Mouse (Mus musculus) liver, embryonic 14.5 days (tissue): ENCODE results near the gene Man2b2. TPM values are rescaled to one million over a fixed set of nuclear protein-coding genes. Genes with fewer than 3 reads are reported as not detected.

Experiments
- ATAC-seq: fragments of 200-750 bp; cut with Nextera tagmentation; 2 replicates; pipeline ENCODE4 v1.8.0; 2017; ENCODE audit warnings: moderate number of reproducible peaks, mild to moderate bottlenecking, moderate library complexity; ENCODE audit not compliant: insufficient read depth
- DNase-seq, 3 experiments: peaks; one replicate each; pipeline ENCODE4 v3.0.0-alpha.2; 2012 to 2013; ENCODE audit warnings: low read depth in 3 of 3, low spot score in 3 of 3
- H3K27ac ChIP-seq: fragments of 300-500 bp; sonication (generic); 2 replicates; pipeline ENCODE4 v1.5.1; 2014; ENCODE audit warnings: moderate library complexity, mild to moderate bottlenecking, control low read depth, inconsistent platforms
- H3K27me3 ChIP-seq: fragments of 300-500 bp; sonication (generic); 2 replicates; pipeline ENCODE4 v1.6.1; 2014; ENCODE audit warnings: mild to moderate bottlenecking, low read length, moderate library complexity; ENCODE audit not compliant: control insufficient read depth, insufficient read depth
- H3K36me3 ChIP-seq: fragments of 300-500 bp; sonication (generic); replicated peaks from 2 replicates; pipeline ENCODE4 v1.6.1; 2014; ENCODE audit warnings: low read depth; ENCODE audit not compliant: control insufficient read depth, insufficient read depth
- H3K4me1 ChIP-seq, 2 experiments: fragments of 200-500 bp in 1 of 2; fragments of 300-500 bp in 1 of 2; sonication (generic) in 1 of 2; replicated peaks; 2 replicates each; pipeline ENCODE4 v1.6.1; 2012 to 2014; ENCODE audit warnings: antibody characterized with exemption in 1 of 2, inconsistent platforms in 1 of 2, low read length in 1 of 2; ENCODE audit not compliant: control insufficient read depth in 2 of 2, insufficient read depth in 2 of 2
- H3K4me2 ChIP-seq: fragments of 300-500 bp; sonication (generic); 2 replicates; pipeline ENCODE4 v1.6.1; 2014; ENCODE audit warnings: low read depth, mild to moderate bottlenecking, control low read depth, moderate library complexity
- H3K4me3 ChIP-seq, 2 experiments: fragments of 200-500 bp in 1 of 2; fragments of 300-500 bp in 1 of 2; sonication (generic) in 1 of 2; 2 replicates each; pipeline ENCODE4 v1.5.1; 2012 to 2014; ENCODE audit warnings: low read depth in 2 of 2, low read length in 2 of 2, mild to moderate bottlenecking in 2 of 2, control low read depth in 1 of 2, inconsistent platforms in 1 of 2, moderate library complexity in 1 of 2; ENCODE audit not compliant: insufficient read depth in 1 of 2
- H3K9ac ChIP-seq: fragments of 300-500 bp; sonication (generic); replicated peaks from 2 replicates; pipeline ENCODE4 v1.6.1; 2014; ENCODE audit warnings: mild to moderate bottlenecking, control low read depth, moderate library complexity
- H3K9me3 ChIP-seq: fragments of 300-500 bp; sonication (generic); 2 replicates; pipeline ENCODE4 v1.6.1; 2016; ENCODE audit warnings: low read length, mixed read lengths; ENCODE audit not compliant: control insufficient read depth
- CTCF ChIP-seq: IDR thresholded peaks from 2 replicates; pipeline ENCODE4 v1.5.1; 2016; ENCODE audit warnings: antibody characterized with exemption, low read depth, control low read depth
- EP300 ChIP-seq: IDR thresholded peaks from 2 replicates; pipeline ENCODE4 v1.6.1; 2016; ENCODE audit warnings: antibody characterized with exemption, low read depth
- WGBS: fragments of 180-500 bp; shearing (Covaris S2); extraction: QIAGEN DNeasy Blood & Tissue Kit; methylation state at CpG from one replicate; pipeline ENCODE4 v1.1.7; 2014; ENCODE audit not compliant: insufficient replicate concordance; 5-methylcytosine and 5-hydroxymethylcytosine counted together
- polyA plus RNA-seq, 2 experiments: library from polyadenylated mRNA; depleted of rRNA in 1 of 2; stranded (reverse) in 1 of 2; unstranded in 1 of 2; fragments of >200 nt; fragmentation: Nextera tagmentation in 1 of 2; extraction: Ambion mirVana in 1 of 2; gene quantifications; 2 replicates each; pipeline versions ENCODE4 v1.2.1 to v1.2.3; 2012 to 2014

Gene Man2b2
- polyA plus RNA-seq (2012; rRNA removed), result 11.5 and 13.1 TPM in 2 replicates
- 10.4 and 11.5 TPM in 2 replicates for polyA plus RNA-seq (2014; fragmentation: Nextera tagmentation; extraction: Ambion mirVana)

- H3K4me3 ChIP-seq, result peak within 1 kb of the TSS; percentile 70 to 76
- no peaks in the 10 kb centered on the region; the same call in 1 of the 2 replicates for H3K36me3 ChIP-seq
- TF ChIP-seq EP300, result no peak
- peak; percentile 95 for TF ChIP-seq CTCF
- peak within 1 kb of the TSS; percentile 73 for H3K9ac ChIP-seq
- H3K27ac ChIP-seq, result no peak within 1 kb of the TSS
- DNase-seq (peak; percentile 62 to 71 (median 68)), ATAC-seq (peak; percentile 86)
- H3K4me1 ChIP-seq, result peaks cover 0 to 6% of the 10 kb centered on the region in 2 experiments; a peak in 2 of 4 replicates
- no peaks in the 10 kb centered on the region for H3K9me3 ChIP-seq
- no peaks in the 10 kb centered on the region for H3K27me3 ChIP-seq
- WGBS, result 2% methylated on average over 46 of the region's 46 CpGs
- peak within 1 kb of the TSS; percentile 80 for H3K4me2 ChIP-seq
Observed at GRCm38 (mm10) chr5:36829913-36830879, at the start of gene Man2b2. Gene Man2b2, minus strand, starts transcription at chr5:36830653.

GRCm38 (mm10) chr5:36878801-36879200 lies 48.3 kb upstream of the Man2b2 start:
- TF ChIP-seq EP300 (no peak), CTCF (no peak)
- H3K4me1 ChIP-seq, result no peaks in the 10 kb centered on the region
- H3K27ac ChIP-seq, result no peak overlapping the region
- no peaks in the 10 kb centered on the region for H3K9me3 ChIP-seq
- H3K4me3 ChIP-seq, result no peak overlapping the region
- DNase-seq (no peak), ATAC-seq (no peak)
- no peak overlapping the region for H3K4me2 ChIP-seq
- H3K9ac ChIP-seq, result no peak overlapping the region
- H3K36me3 ChIP-seq, result no peaks in the 10 kb centered on the region
- H3K27me3 ChIP-seq, result no peaks in the 10 kb centered on the region
- WGBS, result 56% methylated on average over 4 of the region's 4 CpGs

DNA sequence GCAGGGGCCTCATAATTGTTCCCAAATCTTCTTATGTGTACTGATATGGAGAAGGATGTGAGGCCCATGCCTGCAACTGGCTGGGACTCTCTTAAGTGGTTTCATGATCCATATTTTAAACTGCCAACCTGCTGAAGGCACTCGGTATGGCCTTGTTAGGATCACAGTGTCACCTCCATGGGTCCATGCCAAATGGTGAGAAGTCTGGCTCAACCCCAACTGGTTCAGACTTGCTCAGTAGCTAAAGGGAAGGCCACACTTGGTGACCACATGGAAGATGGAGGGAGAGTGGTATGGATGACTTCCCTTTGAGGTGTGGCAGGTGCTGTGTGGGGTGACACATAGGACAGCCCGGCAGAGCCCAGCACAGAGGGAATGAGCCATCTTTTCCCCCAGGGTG lies 47.2 kb upstream of the Man2b2 start:
- Histone ChIP-seq H3K4me1 (no peaks in the 10 kb centered on the region), H3K27ac (no peak overlapping the region), H3K27me3 (no peaks in the 10 kb centered on the region), H3K9me3 (no peaks in the 10 kb centered on the region), H3K9ac (no peak overlapping the region), H3K4me3 (no peak overlapping the region), H3K36me3 (no peaks in the 10 kb centered on the region), H3K4me2 (no peak overlapping the region)
- no peak for DNase-seq
- ATAC-seq, result no peak
- TF ChIP-seq CTCF (no peak), EP300 (no peak)
- WGBS, result 64% methylated on average over 2 of the region's 2 CpGs

GRCm38 (mm10) chr5:36876777-36877396 lies 46.4 kb upstream of the Man2b2 start:
- no peaks in the 10 kb centered on the region for H3K36me3 ChIP-seq
- no peaks in the 10 kb centered on the region for H3K27me3 ChIP-seq
- no peak for TF ChIP-seq CTCF
- no peak for TF ChIP-seq EP300
- no peak overlapping the region for H3K27ac ChIP-seq
- DNase-seq, result no peak
- no peak for ATAC-seq
- H3K4me3 ChIP-seq, result no peak overlapping the region
- no peak overlapping the region for H3K4me2 ChIP-seq
- H3K9ac ChIP-seq, result no peak overlapping the region
- H3K9me3 ChIP-seq, result no peaks in the 10 kb centered on the region
- no peaks in the 10 kb centered on the region for H3K4me1 ChIP-seq
- WGBS, result 51% methylated on average over 7 of the region's 7 CpGs

DNA sequence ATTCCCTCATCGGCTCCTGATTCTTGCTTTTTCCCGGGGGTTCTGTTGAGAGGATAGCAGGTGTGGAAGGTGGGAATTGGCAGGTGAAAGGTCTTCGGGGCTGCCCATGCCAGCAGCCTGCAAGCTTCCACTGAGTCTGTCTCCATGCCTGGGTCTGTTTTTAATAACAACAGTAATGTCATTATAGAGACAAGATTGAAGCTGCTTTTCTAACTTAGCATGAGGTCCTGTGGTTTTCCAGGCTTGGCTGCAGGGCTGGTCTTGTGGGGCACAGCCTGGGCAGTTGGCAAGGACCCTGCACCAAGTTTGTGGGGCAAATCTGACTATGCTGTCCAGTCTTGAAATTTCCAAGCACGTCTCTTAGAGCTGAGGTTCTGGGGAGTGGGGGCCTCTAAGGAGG lies 45.5 kb upstream of the Man2b2 start:
- H3K36me3 ChIP-seq, result no peaks in the 10 kb centered on the region
- ATAC-seq (no peak), DNase-seq (no peak)
- no peaks in the 10 kb centered on the region for H3K9me3 ChIP-seq
- H3K4me3 ChIP-seq, result no peak overlapping the region
- 52% methylated on average over 4 of the region's 4 CpGs for WGBS
- TF ChIP-seq CTCF (no peak), EP300 (no peak)
- no peak overlapping the region for H3K27ac ChIP-seq
- H3K9ac ChIP-seq, result no peak overlapping the region
- H3K4me2 ChIP-seq, result no peak overlapping the region
- H3K27me3 ChIP-seq, result no peaks in the 10 kb centered on the region; the same call in 1 of the 2 replicates
- no peaks in the 10 kb centered on the region for H3K4me1 ChIP-seq
